Mouse (Mus musculus) stomach, postnatal 0 days (tissue): ENCODE data around the gene Gm8914. TPM values are rescaled to one million over a fixed set of nuclear protein-coding genes. Genes with fewer than 3 reads are reported as not detected.
"Not testable (repeated sequence)": the region's sequence is repeated elsewhere in the genome, so short reads cannot be mapped to it uniquely, and the experiment has no call there.

Experiments
- ATAC-seq: fragments of 200-750 bp; cut with Nextera tagmentation; 2 replicates; pipeline ENCODE4 v1.8.0; 2017; ENCODE audit not compliant: low FRiP score, low TSS enrichment
- DNase-seq: peaks from one replicate; pipeline ENCODE4 v3.0.0-alpha.2; 2016; ENCODE audit warnings: low spot score
- H3K27ac ChIP-seq: fragments of 300-500 bp; sonication (generic); replicated peaks from 2 replicates; pipeline ENCODE4 v1.5.1; 2014; ENCODE audit warnings: mild to moderate bottlenecking, control low read depth
- H3K27me3 ChIP-seq: fragments of 300-500 bp; sonication (generic); 2 replicates; pipeline ENCODE4 v1.6.1; 2014; ENCODE audit warnings: low read length; ENCODE audit not compliant: control insufficient read depth, insufficient read depth
- H3K36me3 ChIP-seq: fragments of 300-500 bp; sonication (generic); 2 replicates; pipeline ENCODE4 v1.6.1; 2014; ENCODE audit warnings: low read length, mixed read lengths; ENCODE audit not compliant: control insufficient read depth, insufficient read depth
- H3K4me1 ChIP-seq: fragments of 300-500 bp; sonication (generic); replicated peaks from 2 replicates; pipeline ENCODE4 v1.6.1; 2014; ENCODE audit warnings: antibody characterized with exemption; ENCODE audit not compliant: control insufficient read depth, insufficient read depth
- H3K4me2 ChIP-seq: fragments of 300-500 bp; sonication (generic); replicated peaks from 2 replicates; pipeline ENCODE4 v1.6.1; 2014; ENCODE audit warnings: low read depth, mild to moderate bottlenecking, control low read depth, moderate library complexity
- H3K4me3 ChIP-seq: fragments of 300-500 bp; sonication (generic); 2 replicates; pipeline ENCODE4 v1.5.1; 2014; ENCODE audit warnings: low read depth, low read length, control low read depth
- H3K9ac ChIP-seq: fragments of 300-500 bp; sonication (generic); 2 replicates; pipeline ENCODE4 v1.6.1; 2014; ENCODE audit warnings: mild to moderate bottlenecking, low read length, control low read depth, mixed read lengths
- H3K9me3 ChIP-seq: fragments of 300-500 bp; sonication (generic); 2 replicates; pipeline ENCODE4 v1.6.1; 2016; ENCODE audit warnings: low read length; ENCODE audit not compliant: control insufficient read depth
- WGBS: fragments of 180-500 bp; shearing (Covaris S2); extraction: QIAGEN DNeasy Blood & Tissue Kit; methylation state at CpG from one replicate; pipeline ENCODE4 v1.1.7; 2014; 5-methylcytosine and 5-hydroxymethylcytosine counted together
- polyA plus RNA-seq: library from polyadenylated mRNA; unstranded; fragments of >200 nt; fragmentation: Nextera tagmentation; extraction: Ambion mirVana; gene quantifications from 2 replicates; pipeline ENCODE4 v1.2.1, GENCODE M21; 2015

Gm8914 gene
- not detected in 2 replicates for polyA plus RNA-seq

DNA sequence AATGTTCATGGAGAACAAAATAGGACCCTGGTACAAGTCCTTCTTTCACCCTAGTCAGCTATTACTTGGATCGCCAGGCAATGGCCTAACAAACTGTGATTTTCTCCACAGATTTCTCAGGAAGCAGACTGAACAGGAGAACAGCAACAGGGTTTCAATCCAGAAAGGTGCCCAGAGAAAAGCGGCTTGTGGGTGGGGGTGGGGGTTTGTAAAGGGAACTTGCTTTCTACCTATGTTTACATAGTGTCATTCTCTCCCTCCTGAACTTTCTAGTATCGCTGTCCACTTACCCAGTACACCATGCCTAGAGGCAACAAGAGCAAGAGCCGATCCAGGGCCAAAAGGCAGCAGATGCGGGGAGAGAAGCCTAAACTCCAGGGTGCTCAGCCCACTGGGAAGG, at the start of gene Gm8914:
Gene Gm8914, plus strand, starts transcription at position 301 of the 400 bp plus-strand sequence.
- not testable (repeated sequence) for H3K4me1 ChIP-seq, H3K4me2 ChIP-seq, H3K9me3 ChIP-seq, H3K27me3 ChIP-seq, H3K36me3 ChIP-seq, H3K4me3 ChIP-seq, H3K9ac ChIP-seq, DNase-seq, H3K27ac ChIP-seq, ATAC-seq
- WGBS, result no CpG with 5 or more reads among the region's 5 CpGs

Other genes with a start within 250 kb of the Gm8914 start
- not detected in 2 replicates for gene Mageb2, start 148.4 kb upstream of the Gm8914 start, polyA plus RNA-seq
- not detected in 2 replicates for gene Gm5072, start 87.6 kb upstream of the Gm8914 start, polyA plus RNA-seq
- not detected in 2 replicates for gene 1700084M14Rik, start 95.8 kb downstream of the Gm8914 start, polyA plus RNA-seq
- gene Gm14781, start 152.1 kb downstream of the Gm8914 start, polyA plus RNA-seq, result not detected in 2 replicates